Mouse (Mus musculus) cerebellum, adult 2 months (tissue): ENCODE measurements around the gene Tmem119.

Source experiments
- CTCF ChIP-seq: fragments of 200-500 bp; IDR thresholded peaks from 2 replicates; pipeline ENCODE4 v1.5.1; 2011; ENCODE audit warnings: low read depth, mild to moderate bottlenecking, control low read depth, low read length, moderate library complexity, borderline replicate concordance; ENCODE audit not compliant: insufficient read depth
- POLR2A ChIP-seq: fragments of 200-500 bp; IDR thresholded peaks from 2 replicates; pipeline ENCODE4 v1.6.1; 2011; ENCODE audit warnings: low read length, control low read depth, borderline replicate concordance; ENCODE audit not compliant: insufficient read depth

GRCm38 (mm10) chr5:113806414-113806813, 6.1 kb upstream of the Tmem119 start:
- TF ChIP-seq POLR2A: no peak
- TF ChIP-seq CTCF: no peak
